Mouse (Mus musculus) embryonic facial prominence, embryonic 14.5 days (tissue): ENCODE measurements around the gene Clec2i. TPM values are rescaled to one million over a fixed set of nuclear protein-coding genes. Genes with fewer than 3 reads are reported as not detected.
"Not testable (repeated sequence)": the region's sequence is repeated elsewhere in the genome, so short reads cannot be mapped to it uniquely, and the experiment has no call there.

Source experiments
- ATAC-seq: fragments of 200-750 bp; cut with Nextera tagmentation; 2 replicates; pipeline ENCODE4 v1.8.0; 2017; ENCODE audit warnings: low read depth, moderate number of reproducible peaks, moderate TSS enrichment
- DNase-seq: peaks from one replicate; pipeline ENCODE4 v3.0.0-alpha.2; 2015; ENCODE audit warnings: low spot score
- H3K27ac ChIP-seq: fragments of 300-500 bp; sonication (generic); replicated peaks from 2 replicates; pipeline ENCODE4 v1.5.1; 2014; ENCODE audit warnings: low read depth, mild to moderate bottlenecking, low read length, moderate library complexity
- H3K27me3 ChIP-seq: fragments of 300-500 bp; sonication (generic); replicated peaks from 2 replicates; pipeline ENCODE4 v1.6.1; 2014; ENCODE audit warnings: low read length; ENCODE audit not compliant: control insufficient read depth, insufficient read depth
- H3K36me3 ChIP-seq: fragments of 300-500 bp; sonication (generic); 2 replicates; pipeline ENCODE4 v1.6.1; 2014; ENCODE audit warnings: low read length, mixed read lengths; ENCODE audit not compliant: control insufficient read depth, insufficient read depth
- H3K4me1 ChIP-seq: fragments of 300-500 bp; sonication (generic); 2 replicates; pipeline ENCODE4 v1.6.1; 2014; ENCODE audit warnings: antibody characterized with exemption, low read length; ENCODE audit not compliant: control insufficient read depth, insufficient read depth
- H3K4me2 ChIP-seq: fragments of 300-500 bp; sonication (generic); 2 replicates; pipeline ENCODE4 v1.6.1; 2014; ENCODE audit warnings: low read depth, mild to moderate bottlenecking, low read length, moderate library complexity, mixed read lengths
- H3K4me3 ChIP-seq: fragments of 300-500 bp; sonication (generic); 2 replicates; pipeline ENCODE4 v1.5.1; 2014; ENCODE audit warnings: low read depth, mild to moderate bottlenecking, low read length
- H3K9ac ChIP-seq: fragments of 300-500 bp; sonication (generic); 2 replicates; pipeline ENCODE4 v1.6.1; 2014; ENCODE audit warnings: low read depth, mild to moderate bottlenecking, low read length, moderate library complexity, mixed read lengths
- H3K9me3 ChIP-seq: fragments of 300-500 bp; sonication (generic); 2 replicates; pipeline ENCODE4 v1.6.1; 2016; ENCODE audit warnings: low read length; ENCODE audit not compliant: control insufficient read depth
- WGBS: fragments of 180-500 bp; shearing (Covaris S2); extraction: QIAGEN DNeasy Blood & Tissue Kit; methylation state at CpG from one replicate; pipeline ENCODE4 v1.1.7; 2014; 5-methylcytosine and 5-hydroxymethylcytosine counted together
- microRNA-seq: library from miRNA; unstranded; fragments of <30 nt; microRNA quantifications from one replicate; pipeline ENCODE4, GENCODE M21; 2016; ENCODE audit warnings: borderline number of aligned reads
- polyA plus RNA-seq: library from polyadenylated mRNA; unstranded; fragments of >200 nt; fragmentation: Nextera tagmentation; extraction: Ambion mirVana; gene quantifications from 2 replicates; pipeline ENCODE4 v1.2.1, GENCODE M21; 2014

Gene Clec2i
- polyA plus RNA-seq, 1 experiment from 2014 or later: not detected

GRCm38 (mm10) chr6:128917322-128917721, 29.9 kb downstream of the Clec2i start:
- H3K4me2 ChIP-seq: no peak overlapping the region
- WGBS: 81% methylated on average over 2 of the region's 2 CpGs
- no peak for ATAC-seq

GRCm38 (mm10) chr6:128933050-128933449, 45.7 kb downstream of the Clec2i start:
- Histone ChIP-seq H3K4me2 (no peak overlapping the region), H3K27me3 (no peaks in the 10 kb centered on the region), H3K4me1 (no peaks in the 10 kb centered on the region), H3K36me3 (no peaks in the 10 kb centered on the region), H3K9ac (no peak overlapping the region), H3K9me3 (no peaks in the 10 kb centered on the region), H3K27ac (no peak overlapping the region), H3K4me3 (no peak overlapping the region)
- peak; percentile 62 for ATAC-seq
- 10% methylated on average over 2 of the region's 2 CpGs for WGBS
- DNase-seq: peak; percentile 49

More at GRCm38 (mm10) chr6:128917322-128917721, 29.9 kb downstream of the Clec2i start:
- H3K9me3 ChIP-seq: no peaks in the 10 kb centered on the region
- no peak overlapping the region for H3K9ac ChIP-seq
- H3K36me3 ChIP-seq: no peaks in the 10 kb centered on the region
- H3K27me3 ChIP-seq: no peaks in the 10 kb centered on the region
- no peak overlapping the region for H3K4me3 ChIP-seq
- no peak for DNase-seq
- no peak overlapping the region for H3K27ac ChIP-seq
- H3K4me1 ChIP-seq: no peaks in the 10 kb centered on the region

GRCm38 (mm10) chr6:128934081-128934480, 46.7 kb downstream of the Clec2i start, which contains the start of gene Clec2g:
Gene Clec2g (plus strand): TSS chr6:128934381.
- not testable (repeated sequence) for H3K36me3 ChIP-seq, H3K4me3 ChIP-seq, ATAC-seq, H3K9me3 ChIP-seq, H3K9ac ChIP-seq, H3K27me3 ChIP-seq, H3K27ac ChIP-seq, H3K4me2 ChIP-seq, H3K4me1 ChIP-seq
- DNase-seq: peak; percentile 5
- WGBS: 89% methylated on average over 4 of the region's 4 CpGs

- not testable (repeated sequence) for DNase-seq, ATAC-seq, H3K27ac ChIP-seq, H3K4me3 ChIP-seq, H3K9ac ChIP-seq, H3K27me3 ChIP-seq, H3K4me1 ChIP-seq, H3K36me3 ChIP-seq, H3K9me3 ChIP-seq, H3K4me2 ChIP-seq
- WGBS: 86% methylated on average over 4 of the region's 13 CpGs
Observed at GRCm38 (mm10) chr6:128935889-128936665, 48.7 kb downstream of the Clec2i start.

GRCm38 (mm10) chr6:128941646-128942421, 54.4 kb downstream of the Clec2i start:
- no peaks in the 10 kb centered on the region for H3K27me3 ChIP-seq
- no peak overlapping the region for H3K27ac ChIP-seq
- DNase-seq (no peak), ATAC-seq (no peak)
- no peaks in the 10 kb centered on the region for H3K9me3 ChIP-seq
- H3K9ac ChIP-seq: no peak overlapping the region
- 74% methylated on average over 5 of the region's 5 CpGs for WGBS
- H3K36me3 ChIP-seq: no peaks in the 10 kb centered on the region
- no peak overlapping the region for H3K4me3 ChIP-seq
- H3K4me2 ChIP-seq: no peak overlapping the region
- H3K4me1 ChIP-seq: no peaks in the 10 kb centered on the region

- no peak overlapping the region for H3K27ac ChIP-seq
- H3K9ac ChIP-seq: no peak overlapping the region
- no peaks in the 10 kb centered on the region for H3K36me3 ChIP-seq
- DNase-seq (no peak), ATAC-seq (no peak)
- no peaks in the 10 kb centered on the region for H3K27me3 ChIP-seq
- WGBS: 93% methylated on average over 3 of the region's 3 CpGs
- H3K9me3 ChIP-seq: no peaks in the 10 kb centered on the region
- no peak overlapping the region for H3K4me3 ChIP-seq
- H3K4me2 ChIP-seq: no peak overlapping the region
- H3K4me1 ChIP-seq: no peaks in the 10 kb centered on the region
Observed at GRCm38 (mm10) chr6:128945564-128945963, 58.2 kb downstream of the Clec2i start.

Small RNA genes within 50 kb of the gene (microRNA-seq; reads per million reads assigned to microRNA genes)
- not detected for gene Gm27336

Other genes starting within 250 kb of the Clec2i start
- gene Clec2h, start 225.2 kb upstream of the Clec2i start, polyA plus RNA-seq: not detected in 2 replicates
- gene Klrb1, start 164.5 kb upstream of the Clec2i start, polyA plus RNA-seq: not detected in 2 replicates
- gene Klrb1c, start 98.4 kb upstream of the Clec2i start, polyA plus RNA-seq: 0.14 TPM in 1 of 2 replicates, not detected in the other
- 0.42 TPM in 1 of 2 replicates, not detected in the other for gene Gm44511, start 61.3 kb upstream of the Clec2i start, polyA plus RNA-seq
- gene Klrb1b, start 61.3 kb upstream of the Clec2i start, polyA plus RNA-seq: 0.39 TPM in 1 of 2 replicates, not detected in the other
- 0.56 and 1.1 TPM in 2 replicates for gene BC035044, start 3.5 kb downstream of the Clec2i start, polyA plus RNA-seq
- gene Clec2g, start 46.8 kb downstream of the Clec2i start, polyA plus RNA-seq: 1.1 and 1.4 TPM in 2 replicates
- 0.51 and 0.80 TPM in 2 replicates for gene Klrb1f, start 158.3 kb downstream of the Clec2i start, polyA plus RNA-seq
- gene Clec2e, start 213.3 kb downstream of the Clec2i start, polyA plus RNA-seq: 0.18 TPM in 2 replicates